Mouse (Mus musculus) cerebellum, adult 11-12 months (tissue): ENCODE measurements around the gene Pigc.

Experiments used
- DNase-seq: peaks from one replicate; pipeline ENCODE4 v3.0.0; 2022

Gene Pigc

DNA sequence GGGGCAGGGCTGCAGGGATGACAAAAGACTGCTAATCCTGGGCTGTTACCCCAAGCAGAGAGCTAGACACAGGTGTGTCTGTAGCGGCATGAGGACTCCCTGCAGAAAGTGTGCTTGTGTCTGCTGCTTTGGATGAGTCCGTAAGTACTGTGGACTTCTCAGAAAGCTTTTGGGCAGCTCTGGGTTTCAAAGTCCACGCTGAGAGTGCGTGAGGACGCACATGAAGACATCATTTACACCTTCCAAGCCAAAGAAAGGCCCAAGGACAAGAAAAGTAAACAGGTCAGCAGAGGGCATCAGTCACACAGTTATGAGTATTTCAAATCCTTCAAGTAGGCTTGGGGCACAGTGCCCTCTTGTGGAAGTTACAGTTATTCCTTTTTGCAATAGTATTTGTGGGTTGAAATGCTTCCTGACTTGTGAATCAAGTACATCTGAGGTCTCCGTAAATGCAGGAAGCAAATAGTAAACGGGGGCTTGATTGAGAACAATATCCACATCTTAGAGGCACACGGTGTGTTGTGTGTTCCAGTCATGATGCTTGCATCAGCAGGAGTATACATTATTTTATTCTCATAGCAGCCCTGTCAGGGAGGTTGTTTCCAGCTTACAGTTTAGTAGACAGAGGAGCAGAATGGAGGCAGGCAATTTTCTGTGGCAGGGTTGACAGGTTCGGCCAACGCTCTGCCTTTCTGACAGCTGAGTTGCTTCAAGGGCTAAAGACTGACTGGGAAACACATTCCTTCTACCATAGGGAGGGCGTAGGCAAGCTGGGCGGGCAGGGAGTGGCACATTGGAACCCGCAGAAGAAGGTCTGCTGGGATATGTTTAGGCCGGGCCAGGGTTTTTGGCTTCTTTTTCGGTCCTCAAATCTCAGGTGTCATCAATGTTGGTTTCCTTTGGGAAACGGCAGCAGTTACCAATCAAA is 7.5 kb downstream of the Pigc start:
- DNase-seq, result peak; percentile 57

- no peak for DNase-seq
Measured at GRCm38 (mm10) chr1:161977331-161977730, 8.3 kb downstream of the Pigc start.

DNA sequence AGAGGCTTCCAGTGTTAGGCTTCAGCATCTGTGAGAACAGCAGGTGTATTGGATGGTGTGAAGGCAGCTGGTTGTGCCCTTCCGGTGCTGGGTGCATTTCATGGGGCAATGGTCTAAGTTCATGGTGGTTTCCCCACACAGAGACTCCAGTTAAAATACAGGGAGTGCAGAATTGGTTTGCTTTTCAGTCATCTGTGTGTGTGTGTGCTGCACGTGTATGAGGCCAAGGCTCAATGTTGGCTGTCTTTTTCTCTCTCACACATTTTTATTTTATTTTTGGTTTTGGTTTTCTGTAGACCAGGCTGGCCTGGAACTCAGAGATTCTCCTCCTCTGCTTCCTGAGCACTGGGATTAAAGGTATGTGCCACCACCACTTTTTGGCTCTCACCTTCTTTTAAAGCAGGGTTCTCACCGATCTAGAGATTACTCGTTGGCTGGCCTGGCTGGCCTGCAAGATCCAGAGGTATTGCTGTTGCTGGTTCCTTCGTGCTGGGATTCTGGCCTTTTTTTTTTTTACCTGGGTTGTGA is 9.3 kb downstream of the Pigc start:
- no peak for DNase-seq

GRCm38 (mm10) chr1:161979536-161979935 is 10.6 kb downstream of the Pigc start, which contains the start of gene 4930558K02Rik:
Gene 4930558K02Rik, minus strand, starts transcription at chr1:161979636.
- no peak for DNase-seq

GRCm38 (mm10) chr1:161980046-161980445 is 11.1 kb downstream of the Pigc start:
- no peak for DNase-seq

- no peak for DNase-seq
Measured at GRCm38 (mm10) chr1:161980626-161981298, 11.8 kb downstream of the Pigc start.

DNA sequence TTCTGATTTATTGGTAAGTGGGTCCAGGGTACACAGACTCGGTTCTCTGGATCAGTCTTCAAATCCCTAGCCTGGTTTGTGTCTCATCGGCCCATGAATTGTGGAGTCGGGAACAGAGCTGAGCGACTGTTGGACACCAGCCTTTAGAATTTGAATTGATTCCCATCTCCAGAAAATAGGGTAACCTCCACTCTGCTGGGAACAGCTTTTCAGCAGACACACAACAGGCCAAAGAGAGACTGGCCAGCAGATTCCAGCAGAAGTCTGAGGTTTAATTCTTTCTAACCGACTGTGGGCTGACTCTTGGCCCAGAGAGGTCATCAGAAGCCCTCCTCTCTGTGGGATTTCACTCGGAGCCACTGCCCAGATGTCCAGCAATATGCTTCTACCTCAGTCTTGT is 14.5 kb downstream of the Pigc start:
- no peak for DNase-seq

DNA sequence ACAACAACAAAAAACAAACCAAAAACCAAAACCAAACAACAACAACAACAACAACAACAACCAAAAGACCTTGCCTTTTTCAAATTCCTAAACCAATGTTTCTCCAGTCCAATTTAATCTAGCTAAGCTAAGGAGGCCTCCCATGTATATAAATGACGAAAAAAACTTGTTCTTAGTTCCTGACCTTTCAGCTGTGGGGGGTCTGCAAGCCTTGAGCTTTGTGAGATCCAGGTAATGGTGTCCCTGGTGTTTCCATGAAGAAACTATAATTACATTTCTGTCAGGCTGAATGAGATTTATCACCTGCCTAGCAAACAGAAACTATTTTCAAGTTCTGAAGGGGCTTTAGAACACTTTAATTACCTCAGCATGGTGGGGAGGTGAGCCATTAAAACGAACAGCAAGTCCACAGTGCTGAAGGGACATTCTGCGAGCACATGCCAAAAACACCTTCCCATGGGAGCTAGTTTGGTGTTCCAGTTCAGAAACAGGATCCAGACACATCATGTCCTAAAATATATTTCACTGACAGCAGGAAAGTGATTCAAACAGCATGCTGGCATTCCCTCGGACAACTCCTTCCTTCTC is 15.1 kb downstream of the Pigc start:
- DNase-seq, result no peak

DNA sequence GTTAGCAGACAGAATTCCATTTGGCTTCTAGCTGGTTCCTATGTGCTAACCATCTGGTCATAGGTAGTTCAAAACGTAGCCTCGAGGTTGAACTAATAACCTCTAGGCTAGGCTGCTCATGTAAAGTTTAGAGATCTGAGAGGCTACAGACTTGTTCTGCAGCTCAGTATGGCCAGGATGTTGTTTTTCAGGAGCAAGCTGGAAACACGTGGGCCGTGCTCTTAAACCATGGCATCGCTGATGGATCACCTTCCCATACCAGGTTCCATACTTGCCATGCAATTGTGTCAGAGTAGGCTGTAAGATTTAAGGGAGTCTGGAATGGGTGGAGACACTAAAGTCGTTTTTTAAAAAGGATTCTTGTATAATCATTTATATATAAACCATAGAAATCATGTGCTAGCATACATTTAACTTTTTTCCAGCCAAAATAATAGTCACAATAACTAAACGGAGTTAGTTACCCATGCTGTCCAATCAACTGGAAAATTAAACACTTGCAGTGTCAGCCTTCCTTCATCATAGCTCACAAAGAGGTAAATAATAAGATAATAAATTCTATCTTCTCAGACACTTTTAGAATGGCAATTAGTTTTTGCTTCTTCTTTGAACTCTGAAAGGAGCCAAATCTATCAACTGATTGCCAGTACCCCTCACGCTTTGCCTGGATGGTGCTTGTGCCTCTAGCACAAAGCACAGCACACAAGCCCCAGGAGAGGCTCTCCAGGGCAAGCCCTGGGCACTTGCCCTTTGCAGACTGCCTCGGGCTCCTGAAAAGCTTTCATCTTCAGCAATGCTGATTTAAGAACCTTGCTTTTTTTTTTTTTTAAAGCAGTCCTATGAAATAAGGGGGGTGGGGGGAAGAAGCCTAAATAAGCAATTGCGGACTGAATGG is 21.9 kb downstream of the Pigc start:
- no peak for DNase-seq

DNA sequence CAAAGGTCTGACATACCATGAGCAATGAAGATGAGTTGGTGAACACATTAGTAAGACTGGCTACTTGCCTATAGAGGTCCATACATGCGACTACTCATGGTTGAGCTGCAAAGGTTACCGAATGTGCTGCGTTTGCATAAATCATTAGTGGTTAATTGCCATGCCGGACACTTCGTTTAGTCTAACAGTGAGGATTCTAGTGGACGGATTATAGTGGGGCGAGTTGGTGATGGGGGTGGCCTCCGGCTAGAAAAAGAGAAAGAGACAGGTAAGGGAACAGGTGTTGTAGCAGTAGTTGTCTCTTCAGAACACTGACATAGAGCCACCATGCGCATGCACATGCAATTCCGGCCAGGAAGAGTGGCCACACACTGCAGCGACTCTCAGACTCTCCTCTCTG is 22.9 kb downstream of the Pigc start:
- no peak for DNase-seq

DNA sequence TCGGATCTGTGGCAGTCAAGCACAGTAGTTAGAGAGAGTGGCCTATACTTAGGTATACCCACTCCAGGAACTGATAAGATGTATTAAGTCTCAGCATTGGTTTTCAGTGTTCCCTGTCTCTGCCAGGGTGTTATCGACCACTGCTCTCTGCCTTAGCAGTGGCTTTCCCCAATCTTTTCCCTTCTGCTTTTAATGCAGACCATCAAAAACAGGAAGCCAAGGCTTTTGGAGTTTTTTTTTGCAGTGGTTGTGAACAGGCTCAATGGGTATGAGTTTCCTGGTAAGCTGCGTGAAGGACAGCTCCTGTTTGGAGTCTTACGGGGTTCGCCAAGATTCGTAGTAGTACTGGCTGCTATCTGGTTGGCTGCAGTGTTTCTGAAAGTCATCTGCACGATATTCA is 23.4 kb downstream of the Pigc start:
- DNase-seq, result no peak

DNA sequence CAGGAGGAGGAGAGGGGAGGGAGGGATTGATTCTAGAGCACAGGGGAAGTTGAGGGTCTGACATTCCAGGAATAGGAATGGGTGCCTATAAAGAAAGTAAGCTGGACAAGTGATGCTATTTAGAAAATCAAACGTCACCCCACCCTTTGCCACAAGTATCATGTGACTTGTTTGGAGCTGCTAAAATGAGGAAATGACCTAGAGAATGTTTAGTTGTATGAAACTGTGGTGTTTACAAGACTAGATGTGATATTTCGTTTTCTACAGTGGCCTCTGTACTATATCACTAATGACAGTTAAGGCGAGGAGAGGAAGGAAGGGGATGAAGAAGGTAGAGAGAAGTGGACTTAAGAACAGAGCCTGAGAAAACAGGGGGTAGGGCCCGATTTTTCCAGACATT is 29.8 kb downstream of the Pigc start:
- no peak for DNase-seq

- no peak for DNase-seq
Measured at GRCm38 (mm10) chr1:161999338-161999737, 30.4 kb downstream of the Pigc start.

DNA sequence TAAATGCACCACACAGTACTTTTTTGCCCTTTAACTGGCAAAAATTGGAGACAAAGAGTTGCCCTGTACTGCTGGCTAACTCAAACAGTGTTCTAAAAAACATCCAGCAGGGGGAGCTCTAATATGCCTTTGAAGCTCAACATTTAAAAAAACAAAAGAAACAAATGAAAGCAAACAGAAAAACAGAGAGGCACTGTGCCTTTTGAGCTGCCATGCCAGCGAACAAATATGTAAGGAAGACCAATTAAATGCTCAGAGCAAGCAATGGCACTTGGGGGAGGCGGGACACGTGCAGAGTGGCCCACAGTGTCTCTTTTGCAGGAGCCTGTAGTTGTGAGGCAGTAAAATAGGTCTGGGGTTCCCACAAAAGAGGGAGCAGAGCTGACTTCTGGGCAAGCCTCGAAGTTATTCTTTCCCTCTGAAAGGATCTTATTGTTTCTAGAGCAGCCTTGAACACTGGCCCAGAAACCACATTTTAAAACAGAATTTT is 30.9 kb downstream of the Pigc start:
- peak; percentile 54 for DNase-seq

- peak; percentile 63 for DNase-seq
Measured at GRCm38 (mm10) chr1:162001328-162001727, 32.3 kb downstream of the Pigc start.

DNA sequence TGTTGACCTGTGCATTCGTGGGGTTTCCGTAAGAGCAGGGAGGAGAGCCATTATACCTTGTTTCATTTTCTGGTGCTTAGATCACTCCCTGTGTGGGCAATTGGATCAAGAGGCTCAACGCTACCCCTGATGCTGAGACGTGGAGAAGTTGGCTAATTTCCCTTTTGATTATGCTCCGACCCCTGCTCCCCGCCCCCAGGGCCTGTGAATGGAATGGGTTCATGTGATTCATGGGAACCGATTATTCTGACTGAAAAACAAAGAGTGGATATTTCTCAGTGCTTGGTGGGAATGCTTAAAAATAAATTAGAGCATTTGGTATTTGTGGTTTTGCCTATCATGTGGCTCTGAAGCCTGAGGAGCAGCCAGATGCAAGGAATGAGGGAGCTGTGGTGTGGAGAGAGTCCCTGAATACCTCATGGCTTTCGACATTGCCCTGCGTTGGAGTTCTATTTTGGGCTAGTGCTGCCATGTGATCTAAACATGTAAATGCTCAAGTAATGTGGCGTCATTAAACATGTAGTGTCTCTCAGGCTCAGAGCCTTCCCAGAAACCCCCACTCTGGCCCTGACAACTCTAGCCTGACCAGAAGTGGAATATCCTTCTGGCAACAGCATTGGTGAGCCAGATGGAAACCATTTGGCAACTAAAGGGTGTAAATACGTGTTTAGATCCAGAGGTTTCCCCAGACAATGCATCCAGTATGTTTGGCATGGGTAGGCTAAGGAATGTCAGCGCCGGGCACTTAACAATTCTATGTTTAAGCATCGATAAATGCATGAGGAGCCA is 34.9 kb downstream of the Pigc start:
- DNase-seq, result no peak

DNA sequence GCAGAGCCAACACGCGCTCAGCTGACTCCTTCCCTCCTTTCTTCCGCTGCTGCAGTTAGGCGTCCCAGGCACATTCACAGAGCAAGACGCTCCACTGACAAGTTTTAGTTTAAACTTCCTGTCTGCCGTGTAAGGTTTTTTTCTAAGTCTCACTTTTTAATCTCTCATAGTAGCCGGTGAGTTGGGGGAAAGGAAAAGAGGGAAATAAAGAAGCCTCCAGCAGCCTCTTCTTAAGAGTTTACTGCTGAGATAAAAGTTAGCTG is 35.5 kb downstream of the Pigc start:
- no peak for DNase-seq

- no peak for DNase-seq
Measured at GRCm38 (mm10) chr1:162004821-162005770, 36.1 kb downstream of the Pigc start.

DNA sequence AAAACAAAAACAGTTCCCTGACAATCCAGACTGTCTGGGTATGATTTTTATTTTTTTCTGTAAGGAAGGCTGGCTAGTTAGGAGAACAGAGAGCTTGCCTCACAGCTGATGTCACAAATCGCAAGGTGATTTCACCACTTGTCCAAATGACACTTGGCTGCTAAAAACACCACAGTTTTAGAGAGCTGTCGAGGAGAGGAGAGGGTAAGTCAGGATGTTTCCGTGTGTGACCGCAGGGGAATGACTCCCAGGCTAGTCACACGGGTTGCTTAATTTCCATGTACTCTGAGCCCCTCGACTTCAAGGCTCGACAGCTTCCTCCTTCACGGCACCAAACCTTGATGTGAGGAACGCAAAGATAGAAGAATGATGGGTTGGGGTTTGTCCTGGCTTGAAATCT is 37.1 kb downstream of the Pigc start:
- no peak for DNase-seq

DNA sequence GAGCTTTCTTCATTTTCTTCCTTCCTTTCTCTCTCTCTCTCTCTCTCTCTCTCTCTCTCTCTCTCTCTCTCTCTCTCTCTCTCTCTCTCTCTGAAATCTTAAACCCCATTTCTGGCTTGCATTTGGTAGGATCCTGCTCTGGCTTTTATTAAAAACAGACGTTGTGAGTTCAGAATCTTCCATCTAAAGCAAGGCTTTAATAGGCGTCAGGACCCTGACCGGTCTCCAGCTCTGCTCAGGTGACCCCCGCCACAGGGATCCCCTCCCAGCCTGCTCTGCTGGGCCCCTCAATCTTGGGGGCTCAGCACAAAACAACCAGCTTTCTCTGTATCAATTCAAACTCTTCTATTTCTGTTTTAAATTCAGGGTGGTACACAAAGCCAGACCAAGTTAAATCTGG is 39.2 kb downstream of the Pigc start:
- no peak for DNase-seq

DNA sequence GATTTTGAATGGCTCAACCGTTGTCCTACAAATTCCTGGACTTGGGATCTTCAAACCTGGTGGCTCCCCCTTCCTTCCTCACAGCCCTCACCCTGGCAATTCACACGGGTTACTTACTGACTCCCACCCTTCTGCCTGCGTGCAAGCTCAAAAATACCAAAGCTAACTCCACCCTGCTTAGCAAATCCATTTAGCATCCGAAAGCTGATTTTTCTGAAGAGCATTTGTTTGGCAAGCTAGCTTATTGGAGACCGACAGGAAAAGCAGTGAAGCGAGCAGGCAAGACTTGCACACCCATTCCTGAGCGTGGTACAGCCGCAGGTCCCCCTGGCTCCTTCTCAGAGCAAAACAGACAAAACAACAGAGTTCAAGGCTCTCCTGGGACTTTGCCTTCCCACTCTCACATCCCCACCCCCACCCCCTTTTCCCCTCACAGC is 39.7 kb downstream of the Pigc start:
- no peak for DNase-seq
